Mouse (Mus musculus): ENCODE measurements around the gene Ddx50. TPM values are rescaled to one million over a fixed set of nuclear protein-coding genes. Genes with fewer than 3 reads are reported as not detected.
"Not testable (repeated sequence)": the region's sequence is repeated elsewhere in the genome, so short reads cannot be mapped to it uniquely, and the experiment has no call there.

Ddx50 gene
- total RNA-seq, 2 experiments from 2014 or later: 78.8 to 80.0 TPM

DNA sequence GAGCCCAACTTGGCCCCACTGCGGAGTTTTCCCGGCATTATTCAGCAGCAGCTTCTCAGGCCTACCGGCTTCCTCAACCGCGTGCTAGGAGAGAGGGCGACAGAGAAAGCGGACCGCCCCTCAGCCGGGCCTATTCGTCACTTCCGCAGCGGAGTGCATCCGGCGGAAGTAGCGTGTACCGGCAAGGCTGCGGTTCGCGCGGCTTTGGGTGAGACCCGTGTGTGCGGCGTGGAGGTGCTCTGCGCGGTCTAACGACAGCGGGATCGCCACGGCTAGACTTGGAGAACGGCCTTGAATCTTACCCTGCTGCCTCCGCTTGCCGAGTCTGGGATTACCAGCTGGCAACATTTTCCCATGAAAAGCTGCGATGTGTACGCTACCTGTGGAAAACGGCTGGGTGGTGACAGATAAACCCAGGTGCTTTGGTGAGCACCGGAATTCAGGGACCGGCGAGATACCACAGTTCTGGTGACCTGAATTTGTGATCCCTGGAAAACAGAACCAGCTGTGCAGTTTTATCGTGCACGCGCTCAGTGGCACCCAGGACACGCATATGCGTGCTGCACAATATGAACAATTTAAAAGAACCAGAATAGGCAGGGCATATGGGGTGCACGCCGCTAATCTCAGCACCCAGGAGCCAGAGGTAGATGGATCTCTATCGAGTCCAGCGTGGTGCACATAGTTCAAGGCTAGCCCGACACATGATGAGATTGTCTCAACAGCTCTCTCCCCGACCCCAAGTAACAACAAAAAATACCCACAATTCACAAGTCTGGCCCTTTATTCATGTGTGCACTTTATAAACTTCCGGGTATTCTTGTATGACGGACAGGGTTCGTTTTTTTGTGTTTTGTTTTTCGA lies 48.6 kb downstream of the Ddx50 start, which contains the start of gene Ddx21:
Gene Ddx21, minus strand, starts transcription at position 105 of the 864 bp plus-strand sequence.
- peak; percentile 93 to 95 for DNase-seq
- intact Hi-C loops (cut with DNase I): no loop called here

DNA sequence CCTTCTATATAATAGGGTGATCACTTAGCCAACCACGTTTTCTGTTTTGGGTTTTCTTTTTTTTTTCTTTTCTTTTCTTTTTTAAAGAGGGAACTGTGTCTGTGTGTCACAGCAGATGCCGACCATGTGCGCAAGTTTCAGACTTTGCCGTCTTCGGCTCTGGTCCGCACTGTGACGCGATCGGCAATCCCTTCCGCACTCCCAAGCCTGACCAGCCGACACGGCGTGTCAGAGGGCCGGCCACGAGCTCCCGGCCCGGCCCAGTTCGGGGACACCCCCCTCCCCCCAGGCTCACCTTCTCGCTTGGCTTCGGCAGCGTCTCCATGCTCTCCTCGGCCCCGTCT lies 49.2 kb downstream of the Ddx50 start:
- DNase-seq: no peak
- intact Hi-C loops (cut with DNase I): no loop called here

DNA sequence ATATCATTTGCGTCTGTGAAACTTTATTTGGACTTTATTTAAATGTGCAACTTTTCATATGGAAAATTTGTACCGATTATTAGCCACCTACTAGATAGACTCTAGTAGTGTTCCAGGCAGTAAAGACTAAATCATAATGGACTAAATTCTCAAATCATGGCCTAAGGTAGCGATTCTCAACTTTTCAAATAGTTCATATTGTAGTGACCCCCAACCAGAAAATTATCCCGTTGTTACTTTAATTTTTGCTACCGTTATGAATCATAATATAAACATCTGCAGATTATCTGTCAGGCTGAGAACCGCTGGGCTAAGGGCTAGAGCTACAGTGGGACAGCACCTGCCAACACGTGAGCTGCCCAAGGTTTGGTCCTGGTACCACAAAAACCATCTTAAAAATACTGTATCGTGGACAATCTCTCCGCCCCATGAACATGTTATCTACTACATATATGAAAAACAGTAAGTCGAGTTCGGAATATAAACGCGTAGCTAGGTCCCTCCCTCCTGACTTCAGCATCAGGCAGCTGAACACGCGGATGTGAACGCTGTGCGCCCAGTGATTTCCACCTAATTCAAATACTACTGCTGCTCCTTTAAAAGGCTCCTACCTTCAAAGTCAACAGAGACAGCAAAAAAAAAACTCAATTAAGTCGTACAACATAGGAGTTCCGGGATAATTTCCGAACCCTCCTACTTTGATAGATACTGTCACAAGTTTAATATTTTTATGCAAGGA lies 49.8 kb downstream of the Ddx50 start:
- intact Hi-C loops (cut with DNase I): no loop called here
- DNase-seq: peak in 1 of 2 experiments; percentile 11

DNA sequence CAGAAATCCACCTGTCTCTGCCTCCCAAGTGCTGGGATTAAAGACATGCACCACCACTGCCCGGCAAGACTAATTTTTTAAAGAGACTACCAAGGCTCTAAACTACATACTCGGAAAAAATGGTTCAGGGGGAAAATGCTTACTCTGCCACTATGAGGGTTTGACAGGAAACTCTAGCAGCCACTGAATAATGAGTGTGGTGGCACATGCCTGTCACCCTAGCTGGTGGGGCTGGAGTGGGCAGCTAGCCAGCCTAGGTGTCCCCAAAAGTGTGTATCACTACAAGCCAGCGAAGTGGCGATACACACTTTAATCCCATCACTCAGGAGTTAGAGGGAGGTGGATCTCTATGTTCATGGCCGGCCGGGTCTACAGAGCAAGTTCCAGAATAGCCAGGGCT lies 51.0 kb downstream of the Ddx50 start:
- intact Hi-C loops (cut with DNase I): no loop called here
- DNase-seq: no peak

DNA sequence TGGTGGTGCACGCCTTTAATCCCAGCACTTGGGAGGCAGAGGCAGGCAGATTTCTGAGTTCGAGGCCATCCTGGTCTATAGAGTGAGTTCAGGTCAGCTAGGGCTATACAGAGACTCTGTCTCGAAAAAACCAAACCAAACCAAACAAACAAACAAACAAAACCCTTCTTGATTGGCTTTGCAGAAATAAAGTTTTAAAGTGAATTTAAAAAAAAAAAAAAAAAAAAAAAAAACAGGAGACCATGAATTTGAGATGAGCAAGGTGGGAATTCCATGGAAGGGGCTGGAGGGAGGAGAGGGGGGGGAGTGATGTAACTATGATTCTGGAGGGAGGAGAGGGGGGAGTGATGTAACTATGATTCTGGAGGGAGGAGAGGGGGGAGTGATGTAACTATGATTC lies 51.7 kb downstream of the Ddx50 start:
- intact Hi-C loops (cut with DNase I); DNase-seq: not testable (repeated sequence)

DNA sequence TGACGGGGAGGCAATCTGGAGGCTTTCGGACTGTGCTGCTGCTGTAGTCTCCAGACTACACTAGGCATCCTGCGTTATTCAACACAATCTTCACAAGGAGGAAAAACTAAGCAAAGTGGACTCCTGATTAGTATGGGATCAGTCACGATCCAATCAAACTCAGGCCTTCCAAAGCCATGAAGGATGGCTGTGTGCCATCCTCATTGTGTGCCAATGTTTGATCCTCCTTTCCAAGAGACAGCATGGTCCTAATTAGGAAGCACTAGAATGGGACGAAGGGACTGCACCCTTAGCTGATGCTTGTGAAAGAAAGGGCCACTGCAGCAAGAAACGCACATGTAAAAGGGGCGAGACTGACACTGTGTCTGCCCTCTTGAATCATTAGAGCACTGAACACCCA lies 58.5 kb downstream of the Ddx50 start:
- intact Hi-C loops (cut with DNase I): loop anchor here (5.0 kb wide), 1 partner anchor 90 kb away; no protein-coding TSS in a partner anchor
- no peak for DNase-seq

DNA sequence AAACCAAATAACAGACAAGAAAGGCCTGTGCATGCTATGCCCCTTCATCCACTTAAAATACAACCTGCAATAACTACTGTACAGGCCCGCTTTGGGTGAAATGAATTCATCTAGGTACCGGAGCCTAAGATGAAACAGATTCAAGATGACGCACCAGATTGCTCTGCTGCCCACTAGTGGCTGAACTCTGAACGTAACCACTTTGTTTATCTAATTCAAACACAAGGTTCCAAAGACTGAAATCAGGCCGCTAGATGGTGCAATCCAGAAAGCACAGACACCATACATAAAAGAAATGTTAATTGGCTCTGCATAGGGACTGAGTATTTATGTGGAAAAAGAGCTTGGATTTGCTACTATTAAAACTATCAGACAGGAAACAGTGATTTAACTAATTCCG lies 60.8 kb downstream of the Ddx50 start:
- peak; percentile 89 to 92 for DNase-seq
- intact Hi-C loops (cut with DNase I): loop anchor here (5.0 kb wide), 1 partner anchor 92 kb away; no protein-coding TSS in a partner anchor

DNA sequence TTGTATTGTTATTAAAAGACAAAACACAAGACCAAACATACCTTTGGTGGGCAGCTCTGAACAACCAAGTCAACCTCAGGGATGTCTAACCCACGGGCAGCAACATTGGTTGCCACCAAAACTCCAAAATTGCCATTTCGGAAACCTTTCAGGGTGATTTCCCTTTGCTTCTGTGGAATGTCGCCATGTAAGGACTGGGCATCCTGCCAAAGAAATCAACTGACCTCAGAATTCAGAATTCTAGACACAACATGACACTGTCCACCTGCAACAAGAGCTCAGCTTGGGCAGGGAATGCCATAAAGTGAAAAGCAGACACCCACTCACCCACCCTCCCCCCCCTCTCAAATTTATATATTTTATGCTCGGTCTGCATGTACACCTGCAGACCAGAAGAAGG lies 62.4 kb downstream of the Ddx50 start:
- intact Hi-C loops (cut with DNase I): no loop called here
- DNase-seq: peak; percentile 19 to 45

DNA sequence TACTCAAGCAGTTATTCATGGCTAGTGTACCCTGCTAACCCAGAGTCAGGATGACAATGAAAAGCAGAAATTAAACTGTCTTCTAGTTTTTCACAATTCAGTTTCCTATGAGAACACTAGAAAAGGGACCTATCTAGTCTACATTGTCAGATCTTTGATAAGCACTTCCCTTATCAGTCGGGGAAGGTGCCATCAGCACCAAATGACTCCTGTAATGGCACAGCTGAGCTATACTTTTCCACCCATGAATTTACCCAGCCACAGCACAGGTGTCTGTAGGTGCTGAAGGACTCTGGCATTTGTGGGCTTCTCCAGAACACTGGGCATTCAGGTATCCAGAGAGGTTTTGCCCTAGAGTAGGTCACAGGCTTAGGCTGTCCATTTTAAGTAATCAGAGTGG lies 67.8 kb downstream of the Ddx50 start:
- no peak for DNase-seq
- intact Hi-C loops (cut with DNase I): no loop called here

DNA sequence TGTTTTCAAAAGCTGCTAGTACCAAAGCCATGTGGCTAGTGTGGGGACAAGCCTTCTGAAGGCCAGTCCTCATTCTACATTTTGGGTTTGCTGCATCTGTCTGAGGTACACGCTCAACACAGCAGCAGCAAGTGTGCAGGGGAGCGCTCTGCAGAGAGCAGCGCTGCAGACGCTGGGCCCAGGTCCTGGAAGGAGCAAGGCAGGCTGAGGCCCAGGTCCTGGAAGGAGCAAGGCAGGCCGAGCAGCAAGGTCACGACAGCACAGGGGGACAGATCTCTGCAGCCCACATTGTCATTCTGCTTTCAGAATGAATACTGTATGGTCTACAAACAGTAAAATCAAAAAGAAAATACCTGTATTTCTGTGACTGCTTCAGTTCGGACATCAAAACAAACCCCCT lies 68.3 kb downstream of the Ddx50 start:
- DNase-seq: no peak

DNA sequence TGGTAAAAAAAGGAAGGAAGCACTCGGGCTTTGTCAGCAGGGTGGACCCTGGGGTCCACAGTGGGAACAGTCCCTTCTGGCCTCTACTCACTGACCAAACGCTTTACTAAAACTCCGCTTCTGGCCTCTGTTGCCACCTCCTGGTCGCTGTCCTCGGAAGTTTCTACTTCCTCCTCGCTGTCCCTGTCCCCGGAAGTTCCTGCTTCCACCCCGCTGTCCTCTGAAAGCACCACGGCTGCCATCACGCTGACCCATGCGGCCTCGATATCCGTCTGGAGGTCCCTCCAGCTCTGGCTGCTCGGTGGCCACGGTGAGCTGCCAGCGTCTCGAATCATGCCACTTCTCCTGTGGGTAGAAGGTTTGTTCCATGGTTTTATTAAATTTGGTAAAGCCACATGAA lies 68.8 kb downstream of the Ddx50 start:
- DNase-seq: peak in 1 of 2 experiments; percentile 9
- intact Hi-C loops (cut with DNase I): no loop called here

More for the DNA sequence above, 68.3 kb downstream of the Ddx50 start:
- intact Hi-C loops (cut with DNase I): no loop called here

DNA sequence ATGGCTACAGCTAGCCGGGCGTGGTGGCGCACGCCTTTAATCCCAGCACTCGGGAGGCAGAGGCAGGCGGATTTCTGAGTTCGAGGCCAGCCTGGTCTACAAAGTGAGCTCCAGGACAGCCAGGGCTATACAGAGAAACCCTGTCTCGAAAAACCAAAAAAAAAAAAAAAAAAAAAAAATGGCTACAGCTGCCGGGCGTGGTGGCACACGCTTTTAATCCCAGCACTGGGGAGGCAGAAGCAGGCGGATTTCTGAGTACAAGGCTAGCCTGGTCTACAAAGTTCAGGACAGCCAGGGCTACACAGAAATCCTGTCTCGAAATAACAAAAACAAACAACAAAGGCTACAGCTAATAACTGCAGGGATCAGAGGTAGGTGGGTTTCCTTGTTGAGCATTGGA lies 71.9 kb downstream of the Ddx50 start:
- DNase-seq; intact Hi-C loops (cut with DNase I): not testable (repeated sequence)

DNA sequence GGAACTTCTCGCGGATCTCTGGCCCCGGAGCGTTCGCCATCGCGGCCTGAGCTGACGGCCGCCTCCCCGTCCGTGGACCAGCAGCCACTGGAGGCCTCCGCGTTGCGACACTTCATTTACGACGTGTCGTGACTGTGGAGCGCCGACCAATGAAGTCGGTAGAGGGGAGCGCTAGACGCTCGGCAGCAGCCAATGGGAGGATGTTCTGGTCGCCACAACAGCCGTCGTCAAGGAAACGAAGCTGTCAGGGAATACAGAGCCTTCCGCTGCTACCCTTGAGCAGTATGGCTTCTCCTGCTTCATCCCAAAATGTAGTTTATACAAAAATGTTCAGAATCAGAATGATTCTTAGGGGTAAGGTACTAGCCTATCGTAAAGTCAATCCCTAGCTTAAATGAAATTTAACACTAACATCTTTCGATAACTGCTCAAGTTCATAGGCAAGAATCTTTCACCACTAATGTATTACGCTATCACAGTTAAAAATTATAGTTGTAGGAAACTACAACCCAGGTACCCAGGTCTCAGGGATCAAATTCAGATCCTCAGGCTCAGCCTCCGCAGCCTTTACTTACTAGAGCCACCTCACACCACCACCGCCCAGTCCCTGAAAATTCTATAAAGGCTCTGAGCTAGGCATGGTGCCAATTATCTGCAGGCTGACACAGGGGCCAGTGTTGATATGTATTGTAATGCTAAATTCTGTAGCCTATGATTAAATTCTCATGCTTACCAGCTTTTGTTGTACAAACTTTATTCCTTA lies 72.5 kb downstream of the Ddx50 start, which contains the start of gene Kif1bp:
Gene Kif1bp, minus strand, starts transcription at position 120 of the 763 bp plus-strand sequence.
- intact Hi-C loops (cut with DNase I): no loop called here
- peak; percentile 99 for DNase-seq

DNA sequence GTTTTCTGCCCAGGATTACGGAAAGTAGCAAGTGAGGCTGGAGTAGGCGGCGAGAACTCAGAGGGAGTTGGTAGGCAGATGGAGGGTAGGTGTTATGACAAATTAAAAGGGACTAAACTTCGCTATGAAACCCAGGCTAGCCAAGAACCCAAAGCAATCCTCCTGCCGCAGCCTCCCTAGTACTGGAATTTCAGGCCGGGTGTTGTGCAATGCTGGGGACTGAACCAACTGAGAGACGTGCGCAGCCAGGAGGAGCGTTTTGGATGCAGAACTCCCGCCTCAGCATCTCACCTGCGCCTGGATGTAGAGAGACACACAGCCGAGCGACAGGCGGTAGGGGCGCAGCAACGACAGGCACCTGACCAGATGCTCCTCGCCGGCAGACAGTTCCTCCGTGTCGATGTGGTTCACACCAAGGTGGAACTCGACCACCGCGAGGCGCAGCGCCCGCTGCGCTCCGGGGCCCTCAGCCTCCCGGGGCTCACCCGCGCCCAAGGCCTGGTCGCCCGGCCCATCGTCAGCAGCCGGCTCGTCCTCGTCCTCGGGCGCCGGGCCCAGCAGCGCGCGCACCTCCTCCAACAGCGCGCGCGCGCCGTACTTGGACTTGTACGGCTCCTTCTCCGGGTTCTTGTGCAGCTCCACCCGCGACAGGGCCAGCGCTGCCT lies 73.2 kb downstream of the Ddx50 start:
- intact Hi-C loops (cut with DNase I): no loop called here

DNA sequence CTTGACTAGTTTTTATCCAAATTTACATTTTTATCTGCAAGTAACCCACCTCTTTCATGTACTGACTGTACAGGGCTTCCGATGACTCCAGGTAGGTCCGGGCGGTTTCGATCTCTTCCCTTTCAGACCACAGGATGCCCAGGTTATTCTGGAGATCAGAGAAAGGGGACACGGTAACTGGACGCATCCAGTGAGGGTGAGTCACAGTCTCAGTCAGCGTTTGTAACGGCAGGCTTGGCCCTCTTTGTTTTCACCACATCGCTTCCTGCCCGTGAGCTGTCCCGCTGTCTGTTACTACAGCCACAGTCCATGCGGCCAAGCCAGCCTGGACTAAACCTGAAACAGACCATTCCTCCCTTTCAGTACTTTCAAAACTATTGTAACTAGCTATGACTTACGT lies 76.0 kb downstream of the Ddx50 start:
- intact Hi-C loops (cut with DNase I): no loop called here

More for the DNA sequence above, 73.2 kb downstream of the Ddx50 start:
- no peak for DNase-seq

DNA sequence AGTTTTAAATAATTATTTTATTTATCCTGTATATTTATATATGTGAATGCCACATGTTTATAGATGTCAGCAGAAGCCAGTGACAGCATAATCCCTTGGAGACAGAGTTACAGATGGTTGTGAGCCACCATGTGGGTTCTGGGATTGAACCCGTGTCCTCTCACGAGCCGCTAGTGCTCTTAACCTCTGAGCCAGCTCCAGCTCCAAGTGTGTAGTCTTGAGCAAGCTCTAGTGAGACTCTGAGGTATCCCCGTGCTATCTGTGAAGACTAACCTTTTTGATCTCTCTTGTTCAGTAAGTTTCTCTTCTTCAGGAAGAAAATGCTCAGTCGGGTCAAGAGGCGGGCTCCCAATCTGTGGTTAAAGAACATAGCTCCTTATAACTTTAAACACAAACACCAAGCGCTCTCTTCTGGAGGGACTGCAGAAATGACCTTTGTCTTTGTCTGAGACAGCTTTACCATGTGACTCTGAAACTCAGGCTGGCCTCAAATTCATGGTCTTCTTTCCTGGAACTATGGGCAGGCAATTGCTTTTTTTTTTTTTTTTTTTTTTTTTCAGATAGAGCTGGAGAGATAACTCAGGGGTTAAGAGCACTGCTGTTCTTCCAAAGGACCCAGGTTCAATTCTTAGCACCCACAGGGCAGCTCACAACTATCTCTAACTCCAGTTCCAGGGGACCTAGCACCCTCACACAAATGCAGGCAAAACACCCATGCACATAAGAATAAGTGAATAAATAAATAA lies 80.7 kb downstream of the Ddx50 start:
- DNase-seq: no peak
- intact Hi-C loops (cut with DNase I): no loop called here

More for the DNA sequence above, 76.0 kb downstream of the Ddx50 start:
- DNase-seq: no peak

DNA sequence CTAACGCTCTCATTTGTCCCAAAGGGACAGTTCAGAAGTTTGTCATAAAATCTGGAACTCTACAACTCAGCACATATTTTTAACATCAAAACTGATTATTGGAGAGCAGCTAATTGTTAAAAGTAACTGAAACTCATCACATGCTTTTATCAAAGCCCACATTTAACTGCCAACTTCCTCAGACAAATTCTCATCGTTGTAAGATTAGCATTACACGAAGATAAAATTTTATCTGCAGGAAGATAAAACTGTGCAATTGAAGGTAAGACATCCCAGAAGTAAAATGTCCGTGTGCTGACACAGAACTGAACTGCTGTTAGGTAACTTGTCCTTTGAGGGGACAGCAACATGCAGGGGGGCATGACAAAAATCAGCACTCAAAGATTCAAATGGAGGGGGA lies 82.2 kb downstream of the Ddx50 start:
- intact Hi-C loops (cut with DNase I): no loop called here
- no peak for DNase-seq
